Mouse (Mus musculus): ENCODE measurements at regions not wholly inside any gene's neighbourhood (a gene's known extent, or its start where the extent isn't known, plus 50 kb on each side); places are given as distances from the start of the nearest gene placed in this dataset.

DNA sequence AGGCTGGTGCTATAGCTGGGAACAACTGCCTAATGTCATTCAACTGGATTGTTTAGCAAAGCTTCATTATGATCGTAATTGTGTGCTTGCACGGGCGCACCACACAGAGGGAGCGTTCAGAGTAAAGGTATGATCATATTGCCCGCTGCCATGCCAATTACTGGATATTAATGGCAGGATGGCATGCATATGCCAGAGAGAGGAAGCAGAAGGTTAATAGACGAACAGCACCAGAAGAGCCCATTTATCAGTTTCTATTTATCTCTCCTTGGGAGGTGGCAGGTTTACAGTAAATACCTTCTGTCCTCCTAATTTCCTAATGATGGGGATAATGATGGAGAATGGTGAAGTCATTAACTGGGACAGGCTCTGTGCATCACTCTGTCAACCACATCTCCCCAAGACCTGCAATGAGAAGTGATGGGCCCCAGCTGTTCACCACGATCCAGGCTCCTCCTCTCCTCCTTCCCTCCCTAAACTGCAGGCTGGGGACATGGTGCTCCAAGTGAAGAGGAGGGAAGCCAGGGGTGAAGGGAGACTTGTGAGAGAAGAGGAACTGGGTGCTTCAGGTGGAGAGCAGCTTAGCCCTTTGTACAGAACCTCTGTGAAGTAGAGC is 135.6 kb downstream of the Naa11 start:
- no peak for TF ChIP-seq POLR2A (IDR thresholded peaks at IDR 0.05; ENCODE audit: extremely low read depth, insufficient read depth, low read length)
- TF ChIP-seq CTCF (IDR thresholded peaks at IDR 0.05; ENCODE audit: extremely low read depth, insufficient read depth, low read length) = no peak

Measured in cortical plate, adult 2 months (tissue).